Mouse (Mus musculus): ENCODE measurements around the gene Parp3.

The Parp3 gene

DNA sequence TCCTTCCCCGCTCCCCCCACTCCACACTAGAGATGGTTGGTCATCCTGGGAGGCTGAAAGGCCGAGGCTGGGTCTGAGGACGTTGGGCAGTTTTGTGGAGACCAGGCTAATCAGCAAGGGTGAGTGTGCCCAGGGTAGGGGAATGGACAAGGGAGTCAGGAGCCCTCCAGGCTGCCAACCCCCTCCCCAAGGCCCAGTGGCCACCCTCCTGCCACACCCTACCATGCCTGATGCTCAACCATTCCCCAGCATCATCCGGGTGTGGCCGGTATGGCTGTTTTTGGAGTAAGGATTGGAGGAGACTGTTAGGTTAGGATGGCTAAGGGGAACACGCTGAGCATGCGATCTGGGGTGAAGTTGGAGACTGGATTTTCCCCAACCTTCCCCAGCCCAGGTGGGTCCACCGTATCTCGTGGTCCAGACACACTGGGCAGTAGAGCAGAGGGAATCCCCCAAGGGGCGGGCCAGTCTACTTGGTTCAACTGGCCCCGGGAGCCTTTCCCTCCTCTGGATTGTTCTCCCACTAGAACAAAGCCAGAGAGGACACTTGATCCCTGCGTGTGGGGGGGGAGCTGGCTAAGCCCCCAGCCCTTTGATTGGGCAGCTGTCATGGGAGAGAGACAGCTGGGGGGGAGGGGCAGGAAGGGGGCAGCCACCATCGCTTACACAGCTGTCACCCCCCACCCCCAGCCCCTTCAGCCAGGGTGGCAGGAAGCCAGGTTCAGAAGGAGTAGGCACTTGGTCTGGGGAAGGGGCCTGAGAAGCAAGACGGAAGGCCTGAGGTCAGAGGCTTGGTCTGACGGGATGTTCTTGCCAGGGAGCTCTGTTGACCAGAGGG, 20.2 kb downstream of the Parp3 start:
- DNase-seq (ENCODE audit: low spot score): no peak

DNA sequence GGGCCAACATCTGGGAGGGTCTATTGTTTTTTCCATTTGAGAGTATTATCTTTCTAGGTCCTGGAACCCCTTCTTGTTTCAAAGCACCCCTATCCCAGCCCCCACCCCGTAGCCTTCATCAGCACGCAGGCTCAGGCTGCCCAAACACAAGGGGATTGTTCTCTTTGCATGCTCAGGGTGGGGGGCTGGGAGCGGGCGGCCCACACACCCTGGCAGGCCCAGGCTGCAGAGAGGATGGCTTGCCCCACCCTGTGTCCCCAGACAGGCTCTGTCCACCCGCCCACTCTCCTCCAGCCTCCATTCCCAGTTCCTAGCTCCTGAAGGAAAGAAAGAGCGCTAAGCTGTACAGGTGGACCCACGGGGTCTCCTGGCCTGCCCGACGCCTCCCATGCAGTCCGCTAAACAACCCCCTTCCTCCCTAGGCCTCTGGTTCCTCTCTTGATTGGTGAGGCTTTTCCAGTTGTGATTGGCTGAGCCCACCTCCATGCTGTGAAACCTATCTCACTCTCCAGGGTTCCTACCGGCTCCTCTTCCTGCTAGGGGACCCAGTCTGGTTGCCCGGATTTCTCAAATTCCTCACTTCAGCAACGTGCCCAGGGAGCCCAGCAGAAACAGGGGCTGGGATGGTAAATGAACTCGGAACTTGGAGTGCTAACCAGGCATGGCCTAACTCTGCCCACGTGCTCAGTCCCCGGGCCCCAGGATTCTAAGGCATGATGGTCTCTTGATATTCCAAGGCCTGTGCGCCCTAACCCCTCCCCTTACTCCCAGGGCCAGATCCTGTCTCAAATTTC, 21.7 kb downstream of the Parp3 start:
- no peak for DNase-seq (ENCODE audit: low spot score)

DNA sequence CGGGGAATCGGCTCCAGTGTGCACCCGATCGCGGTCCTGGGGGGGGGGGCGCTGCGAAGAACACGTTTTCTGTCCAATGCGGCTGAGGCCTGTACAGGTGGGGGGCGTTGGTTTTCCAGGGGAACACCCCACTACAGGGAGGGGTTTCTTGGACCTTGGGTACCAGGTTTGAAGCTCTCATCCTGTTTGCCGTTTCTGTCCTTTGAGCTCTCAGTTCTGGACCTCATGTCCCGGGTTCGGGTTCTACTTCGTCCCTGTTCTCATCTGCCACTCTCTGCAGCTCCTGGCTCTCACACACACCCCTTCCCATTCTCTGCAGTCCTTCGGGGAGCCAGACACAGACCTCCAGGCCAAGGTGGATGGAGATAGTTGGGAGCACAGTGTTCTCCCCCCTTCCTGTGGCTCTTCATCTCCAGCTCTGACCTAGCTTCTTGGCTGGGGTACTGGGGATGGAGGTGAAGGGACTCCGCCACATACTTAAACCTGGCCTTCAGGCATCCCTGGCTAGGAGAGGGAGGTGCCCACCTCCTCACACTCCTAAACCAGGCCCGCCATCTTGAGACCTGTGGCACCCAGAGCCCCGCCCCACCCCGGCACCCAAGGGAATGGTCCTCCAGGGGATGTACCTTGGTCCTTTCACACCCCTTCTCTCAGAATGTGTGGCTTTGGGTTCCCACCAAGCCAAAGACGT, 22.5 kb downstream of the Parp3 start:
- no peak for DNase-seq (ENCODE audit: low spot score)

GRCm38 (mm10) chr9:106453271-106454070, 23.3 kb downstream of the Parp3 start, which contains the start of gene Pcbp4:
Pcbp4 (plus strand) TSS chr9:106453291.
- no peak for DNase-seq (ENCODE audit: low spot score)

DNA sequence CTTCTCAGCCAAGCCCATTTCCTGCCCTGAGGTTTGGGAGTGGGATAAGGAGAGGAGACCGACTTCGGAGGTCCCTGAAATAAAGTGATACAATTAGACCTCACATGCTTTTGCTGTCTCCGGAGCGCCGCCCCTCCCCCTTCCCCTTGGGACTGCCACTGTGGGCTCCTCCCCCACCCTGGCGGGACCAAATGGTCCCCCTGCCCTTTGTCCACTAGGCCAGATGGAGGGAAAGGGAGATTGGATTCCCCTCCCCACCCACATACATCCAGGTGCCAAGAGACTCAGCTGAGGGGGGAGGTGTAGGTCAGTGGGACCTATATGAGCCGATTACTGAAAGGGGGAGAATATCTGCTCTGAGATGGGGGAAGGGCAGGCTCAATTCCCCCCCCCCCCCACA, 23.9 kb downstream of the Parp3 start:
- DNase-seq (ENCODE audit: low spot score): no peak

DNA sequence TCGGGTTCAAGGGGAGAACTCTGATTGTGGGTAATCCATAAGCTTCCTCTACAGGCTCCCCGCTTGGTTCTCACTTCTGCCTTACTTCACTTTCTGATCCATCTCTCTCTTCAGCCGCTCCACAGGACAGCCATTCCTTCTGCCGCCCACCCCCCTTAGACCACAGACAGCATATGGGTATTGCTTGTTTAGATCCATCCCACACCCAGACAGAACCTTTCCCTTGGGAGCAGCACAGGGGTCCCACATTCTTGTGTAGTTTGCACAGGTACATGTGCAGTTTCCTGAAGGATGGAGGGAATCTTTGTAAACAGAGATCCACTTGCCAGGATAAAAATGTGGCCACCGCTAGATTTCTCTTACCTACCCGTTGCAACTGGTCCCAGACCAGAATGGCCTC, 24.4 kb downstream of the Parp3 start:
- DNase-seq (ENCODE audit: low spot score): no peak

DNA sequence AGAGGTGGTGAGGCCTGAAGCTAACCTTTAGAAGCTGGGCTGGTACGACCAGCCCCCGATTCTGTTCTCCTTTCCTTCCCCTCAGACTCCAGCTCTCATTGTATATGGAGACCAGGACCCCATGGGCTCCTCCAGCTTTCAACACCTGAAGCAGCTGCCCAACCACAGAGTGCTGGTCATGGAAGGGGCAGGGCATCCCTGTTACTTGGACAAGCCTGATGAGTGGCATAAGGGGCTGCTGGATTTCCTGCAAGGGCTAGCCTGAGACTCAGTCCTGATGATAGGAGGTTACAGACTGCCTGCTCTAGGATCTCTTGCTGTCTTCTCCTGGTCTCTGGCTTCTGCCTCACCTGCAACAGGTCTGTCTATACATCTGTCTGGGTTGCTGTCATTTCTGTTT, 24.9 kb downstream of the Parp3 start:
- no peak for DNase-seq (ENCODE audit: low spot score)

DNA sequence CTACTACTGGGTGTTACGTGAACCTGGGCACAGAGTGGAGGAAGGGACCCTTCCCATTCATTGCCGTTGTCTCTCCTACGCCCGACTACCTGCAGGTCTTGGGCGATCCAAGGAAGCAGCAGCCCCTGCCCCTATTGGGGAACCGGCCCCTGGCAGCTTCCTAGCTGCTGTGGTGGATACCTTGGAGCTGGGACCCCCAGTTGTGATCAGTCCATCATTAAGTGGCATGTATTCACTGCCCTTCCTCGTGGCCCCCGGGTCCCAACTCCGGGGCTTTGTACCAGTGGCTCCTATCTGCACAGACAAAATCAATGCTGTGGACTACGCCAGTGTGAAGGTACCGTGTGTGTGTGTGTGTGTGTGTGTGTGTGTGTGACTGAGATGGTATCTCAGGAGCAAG, 25.5 kb downstream of the Parp3 start:
- no peak for DNase-seq (ENCODE audit: low spot score)

GRCm38 (mm10) chr9:106450661-106451060, 26.1 kb downstream of the Parp3 start:
- no peak for DNase-seq (ENCODE audit: low spot score)

- no peak for DNase-seq (ENCODE audit: low spot score)
Measured at GRCm38 (mm10) chr9:106449947-106450346, 26.8 kb downstream of the Parp3 start.

GRCm38 (mm10) chr9:106448498-106449031, 28.2 kb downstream of the Parp3 start:
- DNase-seq (ENCODE audit: low spot score): no peak

DNA sequence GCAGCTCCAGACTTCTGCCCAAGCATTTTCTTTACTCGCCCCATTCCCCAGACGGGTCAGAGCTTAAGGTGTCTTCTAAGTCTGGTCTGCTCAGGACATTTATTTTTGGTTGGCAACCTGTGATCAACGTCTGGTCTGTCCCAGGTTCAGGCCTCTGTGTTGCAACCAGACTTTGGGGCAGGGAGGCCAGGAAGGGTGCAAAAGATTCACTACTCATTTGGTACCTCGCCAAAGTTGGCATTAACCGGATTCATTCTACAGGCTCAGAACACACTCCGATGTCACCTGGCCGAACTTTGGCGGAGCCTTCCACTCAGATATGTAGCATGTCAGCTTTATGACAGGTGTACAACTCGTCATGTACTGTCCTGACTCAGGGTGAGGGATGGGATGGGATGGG, 28.8 kb downstream of the Parp3 start:
- DNase-seq (ENCODE audit: low spot score): no peak

- DNase-seq (ENCODE audit: low spot score): peak; percentile 64
Measured at GRCm38 (mm10) chr9:106447348-106447747, 29.4 kb downstream of the Parp3 start, which contains the start of the genes Abhd14b and Abhd14a. Abhd14b (plus strand) TSS chr9:106447459. Abhd14a (minus strand) TSS chr9:106447678.

- DNase-seq (ENCODE audit: low spot score): no peak
Measured at GRCm38 (mm10) chr9:106444836-106445235, 31.9 kb downstream of the Parp3 start.

DNA sequence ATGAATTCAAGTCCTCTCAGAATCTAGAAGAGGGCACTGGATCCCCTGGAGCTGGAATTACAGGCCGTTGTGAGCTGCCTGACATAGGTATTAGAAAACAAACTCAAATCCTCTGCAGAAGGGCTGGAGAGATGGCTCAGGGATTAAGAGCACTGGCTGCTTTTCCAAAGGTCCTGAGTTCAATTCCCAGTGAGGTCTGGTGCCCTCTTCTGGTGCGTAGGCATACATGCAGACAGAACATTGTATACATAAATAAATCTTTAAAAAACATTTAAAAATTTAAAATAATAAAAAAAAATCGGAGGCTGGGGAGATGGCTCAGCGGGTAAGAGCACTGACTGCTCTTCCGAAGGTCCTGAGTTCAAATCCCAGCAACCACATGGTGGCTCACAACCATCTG, 34.1 kb downstream of the Parp3 start:
- no peak for DNase-seq (ENCODE audit: low spot score)

- DNase-seq (ENCODE audit: low spot score): no peak
Measured at GRCm38 (mm10) chr9:106436566-106436965, 40.2 kb downstream of the Parp3 start.

- DNase-seq (ENCODE audit: low spot score): no peak
Measured at GRCm38 (mm10) chr9:106433389-106433788, 43.4 kb downstream of the Parp3 start.

- no peak for DNase-seq (ENCODE audit: low spot score)
Measured at GRCm38 (mm10) chr9:106430015-106430264, 46.8 kb downstream of the Parp3 start.

- peak; percentile 93 for DNase-seq (ENCODE audit: low spot score)
Measured at GRCm38 (mm10) chr9:106429221-106430014, 47.3 kb downstream of the Parp3 start, which contains the start of gene Rpl29. Rpl29 (plus strand) TSS chr9:106429454.

DNA sequence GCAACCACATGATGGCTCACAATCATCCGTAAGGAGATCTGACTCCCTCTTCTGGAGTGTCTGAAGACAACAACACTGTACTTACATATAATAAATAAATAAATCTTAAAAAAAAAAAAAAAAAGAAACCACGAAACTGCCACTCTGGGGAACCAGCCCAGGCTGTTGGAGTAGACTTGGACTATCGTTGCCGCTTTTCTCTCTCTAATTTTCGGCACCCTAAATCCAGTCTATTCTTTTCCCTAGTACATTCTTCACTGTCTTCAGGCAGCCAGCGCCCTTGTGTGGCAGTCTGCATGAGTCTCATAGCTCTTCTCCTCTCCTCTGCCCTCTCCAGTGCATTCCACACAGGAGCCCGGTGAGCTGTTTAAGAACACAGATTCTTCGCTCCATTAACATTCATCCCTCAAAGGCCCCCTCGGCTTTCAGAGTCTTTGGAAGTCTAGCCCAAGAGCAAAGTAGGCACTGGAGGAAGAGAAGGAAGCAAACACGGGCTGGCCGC, 48.0 kb downstream of the Parp3 start:
- no peak for DNase-seq (ENCODE audit: low spot score)

- peak; percentile 78 for DNase-seq (ENCODE audit: low spot score)
Measured at GRCm38 (mm10) chr9:106421865-106422160, 54.9 kb downstream of the Parp3 start.

Data from c-Kit-positive CD71-positive TER-119-positive erythroid progenitor cells, embryonic 14.5 days (primary cell).